Mouse (Mus musculus): Measurements from ENCODE around the gene Disp3.

GRCm38 (mm10) chr4:148238218-148238617 is 49.5 kb downstream of the Disp3 start:
- TF ChIP-seq CTCF (IDR thresholded peaks at IDR 0.05; ENCODE audit: low read depth, low read length): no peak
- TF ChIP-seq POLR2A (IDR thresholded peaks at IDR 0.05; ENCODE audit: extremely low read depth, insufficient read depth, low read length): no peak
